ENCODE assay signal across 13 mouse cellular contexts in genomic region chr10:93178662-93179061, GRCm38 (mm10). TPM values are rescaled to one million over a fixed set of nuclear protein-coding genes. Genes with fewer than 3 reads are reported as not detected.
DNase-seq lines count a peak whose midpoint lies in the region; ATAC-seq and TF ChIP-seq lines count a peak whose summit lies in the region.
"Had no signal": no experiment of that assay in that cellular context is flagged by ENCODE, and none has a peak within 500 bp of the region (broad histone marks: within the 10 kb centered on the region; RNA-seq: fewer than 3 reads in every experiment).

No protein-coding gene starts in this region.

- no peak overlapping the region for H3K4me3 ChIP-seq in layer of hippocampus, adult 2 months
- H3K4me3 ChIP-seq in thymus, adult 2 months (ENCODE audit: control insufficient read depth, insufficient read depth, low read length), result no peak overlapping the region
- no peak overlapping the region for H3K4me3 ChIP-seq in stomach, postnatal 0 days (ENCODE audit: low read depth, low read length)
- H3K4me3 ChIP-seq: liver, embryonic 15.5 days; neural tube, embryonic 13.5 days had no signal

- ATAC-seq in CD4-positive, CD25-positive, alpha-beta regulatory T cell, adult 4 months, result no peak
- no peak for ATAC-seq in stomach, postnatal 0 days (ENCODE audit: low FRiP score, low TSS enrichment)

- peak; percentile 47 for DNase-seq in CD4-positive, CD25-positive, alpha-beta regulatory T cell, adult 2 months (ENCODE audit: low read depth, low spot score)
- no peak for DNase-seq in layer of hippocampus, adult 2 months (ENCODE audit: low spot score in 2 of 2)
- DNase-seq in layer of hippocampus, postnatal 10 days (ENCODE audit: low spot score in 2 of 2), result no peak
- peak; percentile 45 for DNase-seq in thymus, postnatal 4 days
- DNase-seq in thymus, adult 2 months, result no peak
- no peak for DNase-seq in stomach, postnatal 0 days (ENCODE audit: low spot score)
- no peak for DNase-seq in cerebellum, adult 9-11 months
- DNase-seq: cerebellum, postnatal 10 days; heart, postnatal 4 days; kidney, adult 8-10 months had no signal

- H3K36me3 ChIP-seq in thymus, adult 2 months (ENCODE audit: control insufficient read depth, insufficient read depth, low read length), result 0 out of 2 replicates have a peak, but pooled peaks cover under 1% of the 10 kb centered on the region
- no peaks in the 10 kb centered on the region for H3K36me3 ChIP-seq in stomach, postnatal 0 days (ENCODE audit: control insufficient read depth, insufficient read depth, low read length)

- H3K9me3 ChIP-seq in stomach, postnatal 0 days (ENCODE audit: control insufficient read depth, low read length), result no peaks in the 10 kb centered on the region
- H3K9me3 ChIP-seq: liver, embryonic 15.5 days; neural tube, embryonic 13.5 days had no signal

- peak; percentile 62 for TF ChIP-seq CTCF in layer of hippocampus, adult 2 months (conservative IDR thresholded peaks at IDR 0.05)
- no peak for TF ChIP-seq CTCF in thymus, adult 2 months (IDR thresholded peaks at IDR 0.05; ENCODE audit: borderline replicate concordance, control insufficient read depth, extremely low read depth, insufficient read depth, low read length, poor library complexity)
- peak; percentile 33 for TF ChIP-seq CTCF in stomach, postnatal 0 days (IDR thresholded peaks at IDR 0.05; ENCODE audit: low read depth)

- no peak for TF ChIP-seq EP300 in stomach, postnatal 0 days (optimal IDR thresholded peaks at IDR 0.05)

- H3K9ac ChIP-seq in stomach, postnatal 0 days (ENCODE audit: low read length), result no peak overlapping the region
- H3K9ac ChIP-seq: liver, embryonic 15.5 days; neural tube, embryonic 13.5 days had no signal

- no peak for TF ChIP-seq POLR2A in thymus, adult 2 months (IDR thresholded peaks at IDR 0.05; ENCODE audit: control insufficient read depth, extremely low read depth, insufficient read depth, low read length, poor library complexity)

- H3K27me3 ChIP-seq in thymus, adult 2 months (ENCODE audit: control insufficient read depth, insufficient read depth, low read length), result no peaks in the 10 kb centered on the region
- no peaks in the 10 kb centered on the region for H3K27me3 ChIP-seq in stomach, postnatal 0 days (ENCODE audit: control insufficient read depth, insufficient read depth, low read length)
- H3K27me3 ChIP-seq: liver, embryonic 15.5 days; neural tube, embryonic 13.5 days had no signal

- H3K4me1 ChIP-seq in thymus, adult 2 months (replicated peaks; ENCODE audit: control insufficient read depth, insufficient read depth, low read length), result peaks cover 13% of the 10 kb centered on the region
- H3K4me1 ChIP-seq in stomach, postnatal 0 days (replicated peaks; ENCODE audit: control insufficient read depth, insufficient read depth), result no peaks in the 10 kb centered on the region; the same call in 1 of the 2 replicates

- H3K27ac ChIP-seq in layer of hippocampus, adult 2 months, result no peak overlapping the region
- no peak overlapping the region for H3K27ac ChIP-seq in thymus, adult 2 months (ENCODE audit: control insufficient read depth, insufficient read depth, low read length)
- no peak overlapping the region for H3K27ac ChIP-seq in stomach, postnatal 0 days (replicated peaks)
- H3K27ac ChIP-seq: liver, embryonic 15.5 days; neural tube, embryonic 13.5 days had no signal

- WGBS in thymus, adult 2 months, result 97% methylated on average over 5 of the region's 5 CpGs
- WGBS in stomach, postnatal 0 days, result 95% methylated on average over 5 of the region's 5 CpGs

- H3K4me2 ChIP-seq in stomach, postnatal 0 days (replicated peaks; ENCODE audit: low read depth), result no peak overlapping the region
- H3K4me2 ChIP-seq: liver, embryonic 15.5 days; neural tube, embryonic 13.5 days had no signal

RNA-seq across cellular contexts. Expression of gene Cdk17, which starts 18.0 kb away (rescaled TPM):
- 10 to 100 TPM; 42.2 to 62.3 TPM for polyA plus RNA-seq in CD4-positive, CD25-positive, alpha-beta regulatory T cell, adult 4 months (2017; shearing (Covaris generic))
- total RNA-seq in layer of hippocampus, adult 2 months (2021), result 100 to 1,000 TPM; 206 to 219 TPM
- 100 to 1,000 TPM; 116 to 120 TPM for total RNA-seq in layer of hippocampus, postnatal 10 days (2021)
- polyA plus RNA-seq in thymus, adult 2 months (2012; rRNA removed), result 79.2 and 79.5 TPM in 2 replicates
- 8.2 and 8.6 TPM in 2 replicates for polyA plus RNA-seq in stomach, postnatal 0 days (2015; fragmentation: Nextera tagmentation; extraction: Ambion mirVana)

Comparison
In these comparisons a context has a peak if more than half of its experiments do, and no peak if none do; other contexts are left out.
1. DNase-seq: peak in CD4-positive, CD25-positive, alpha-beta regulatory T cell, adult 2 months (single experiment) and thymus, postnatal 4 days (single experiment); none in layer of hippocampus, adult 2 months (0 of 2), layer of hippocampus, postnatal 10 days (0 of 2), thymus, adult 2 months (single experiment), stomach, postnatal 0 days (single experiment) and cerebellum, adult 9-11 months (single experiment).